Mouse (Mus musculus) right cerebral cortex, postnatal 25 days (tissue): ENCODE results near the gene Eps8l3.
A peak's percentile ranks its signal among the peaks of the same experiment; 100 is the strongest.

Source experiments
- DNase-seq: peaks from one replicate; pipeline ENCODE4 v3.0.0; 2022

The Eps8l3 gene

GRCm38 (mm10) chr3:107898691-107899090 lies 21.7 kb downstream of the Eps8l3 start:
- DNase-seq, result no peak

- DNase-seq, result no peak
Measured at GRCm38 (mm10) chr3:107900955-107901673, 24.1 kb downstream of the Eps8l3 start.

GRCm38 (mm10) chr3:107905942-107906341 lies 28.9 kb downstream of the Eps8l3 start:
- no peak for DNase-seq

GRCm38 (mm10) chr3:107916674-107917073 lies 39.6 kb downstream of the Eps8l3 start:
- no peak for DNase-seq

GRCm38 (mm10) chr3:107917097-107917496 lies 40.1 kb downstream of the Eps8l3 start:
- DNase-seq, result no peak

GRCm38 (mm10) chr3:107917783-107918408 lies 40.9 kb downstream of the Eps8l3 start:
- DNase-seq, result no peak

- no peak for DNase-seq
Measured at GRCm38 (mm10) chr3:107920348-107920747, 43.3 kb downstream of the Eps8l3 start.

- no peak for DNase-seq
Measured at GRCm38 (mm10) chr3:107925335-107925734, 48.3 kb downstream of the Eps8l3 start.

GRCm38 (mm10) chr3:107927841-107928240 lies 50.8 kb downstream of the Eps8l3 start:
- DNase-seq, result no peak

- no peak for DNase-seq
Measured at GRCm38 (mm10) chr3:107928691-107929090, 51.7 kb downstream of the Eps8l3 start.

GRCm38 (mm10) chr3:107929243-107929642 lies 52.2 kb downstream of the Eps8l3 start:
- DNase-seq, result no peak

GRCm38 (mm10) chr3:107929731-107930130 lies 52.7 kb downstream of the Eps8l3 start:
- DNase-seq, result no peak

GRCm38 (mm10) chr3:107931134-107931533 lies 54.1 kb downstream of the Eps8l3 start:
- no peak for DNase-seq

- peak; percentile 94 for DNase-seq
Measured at GRCm38 (mm10) chr3:107931670-107932069, 54.6 kb downstream of the Eps8l3 start, which contains the start of gene Gstm7. TSS of gene Gstm7 (minus strand) at chr3:107931817.

GRCm38 (mm10) chr3:107932128-107932527 lies 55.1 kb downstream of the Eps8l3 start:
- no peak for DNase-seq

- no peak for DNase-seq
Measured at GRCm38 (mm10) chr3:107935268-107935667, 58.2 kb downstream of the Eps8l3 start.

- no peak for DNase-seq
Measured at GRCm38 (mm10) chr3:107935888-107936287, 58.9 kb downstream of the Eps8l3 start.

GRCm38 (mm10) chr3:107939403-107939802 lies 62.4 kb downstream of the Eps8l3 start:
- DNase-seq, result no peak

- DNase-seq, result peak; percentile 43
Measured at GRCm38 (mm10) chr3:107939830-107940229, 62.8 kb downstream of the Eps8l3 start.

GRCm38 (mm10) chr3:107940524-107940923 lies 63.5 kb downstream of the Eps8l3 start:
- DNase-seq, result no peak

GRCm38 (mm10) chr3:107941261-107941660 lies 64.2 kb downstream of the Eps8l3 start:
- no peak for DNase-seq
